Mouse (Mus musculus) embryonic fibroblast, embryonic 13.5 days (primary cell): Measurements from ENCODE around the gene Gimap9.

ENCODE experiments used
- CTCF ChIP-seq: IDR thresholded peaks from 2 replicates; pipeline ENCODE4 v1.5.1; 2011; ENCODE audit warnings: mild to moderate bottlenecking, control low read depth, low read length, moderate library complexity, borderline replicate concordance; ENCODE audit not compliant: insufficient read depth
- POLR2A ChIP-seq: IDR thresholded peaks from 2 replicates; pipeline ENCODE4 v1.6.1; 2011; ENCODE audit warnings: low read depth, mild to moderate bottlenecking, control low read depth, low read length, moderate library complexity

- TF ChIP-seq CTCF (no peak), POLR2A (no peak)
Observed at GRCm38 (mm10) chr6:48720326-48720725, 44.4 kb downstream of the Gimap9 start.
